Mouse (Mus musculus): Measurements from ENCODE around the gene 9230102O04Rik. TPM values are rescaled to one million over a fixed set of nuclear protein-coding genes. Genes with fewer than 3 reads are reported as not detected.

The 9230102O04Rik gene
- polyA plus RNA-seq (2012; rRNA removed), result 4.4 and 5.7 TPM in 2 replicates

DNA sequence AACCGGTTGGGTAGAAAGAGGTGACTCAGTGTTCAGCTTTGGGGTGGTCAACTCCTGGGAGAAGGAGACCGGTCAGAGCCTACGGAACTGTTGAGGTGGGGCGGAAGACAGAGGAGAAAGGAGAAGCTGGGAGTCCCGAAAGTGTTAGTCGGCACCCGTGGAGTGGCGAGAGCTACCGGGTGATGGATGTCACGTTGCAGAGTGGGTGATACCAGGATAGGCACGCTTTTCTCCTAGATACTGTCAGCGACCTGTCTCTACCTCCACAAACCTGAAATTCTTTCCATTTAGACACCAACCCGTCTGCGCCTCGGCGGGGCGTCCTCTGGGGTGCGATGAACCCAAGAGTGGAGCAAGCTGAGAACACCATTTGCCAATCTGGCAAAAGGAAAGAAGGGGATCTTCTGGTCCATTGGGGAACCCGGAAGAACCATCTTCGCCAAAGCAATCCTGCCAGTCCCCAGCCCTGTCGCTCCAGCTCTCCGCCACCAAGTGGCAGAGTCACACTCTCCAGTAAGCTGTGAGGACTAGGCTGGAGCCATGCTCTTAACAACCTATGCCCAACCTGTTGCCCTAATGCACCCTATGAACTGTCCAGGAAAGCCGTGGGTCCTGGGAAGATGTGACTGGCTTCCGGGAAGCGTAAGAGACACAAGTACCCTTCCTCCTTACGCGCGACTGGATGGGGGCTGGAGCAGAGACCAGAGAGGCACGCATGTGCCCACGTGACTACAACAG lies at the start of gene 9230102O04Rik:
9230102O04Rik (minus strand) TSS at position 628 of the 738 bp plus-strand sequence.
- DNase-seq (ENCODE audit: low read depth), result no peak

DNA sequence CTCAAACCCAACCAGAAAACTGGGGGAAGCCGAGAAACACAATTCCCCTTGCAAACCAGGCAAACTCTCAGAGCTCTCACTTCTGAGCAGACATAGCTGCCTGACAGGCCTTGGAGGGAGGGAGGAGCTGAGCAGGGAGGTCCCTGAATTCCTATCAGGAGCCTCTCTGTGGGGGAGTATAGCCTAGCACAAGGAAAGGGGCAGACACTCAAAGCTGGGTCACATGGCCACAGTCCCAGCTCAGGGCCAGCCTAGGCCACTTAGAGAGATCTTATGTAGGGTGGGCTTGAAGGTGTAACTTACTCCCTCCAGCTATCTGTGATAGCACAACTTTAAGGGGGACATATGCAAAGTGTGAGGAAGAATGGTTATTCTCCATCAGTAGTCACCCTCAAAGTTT lies 46.6 kb upstream of the 9230102O04Rik start:
- DNase-seq (ENCODE audit: low read depth), result no peak

DNA sequence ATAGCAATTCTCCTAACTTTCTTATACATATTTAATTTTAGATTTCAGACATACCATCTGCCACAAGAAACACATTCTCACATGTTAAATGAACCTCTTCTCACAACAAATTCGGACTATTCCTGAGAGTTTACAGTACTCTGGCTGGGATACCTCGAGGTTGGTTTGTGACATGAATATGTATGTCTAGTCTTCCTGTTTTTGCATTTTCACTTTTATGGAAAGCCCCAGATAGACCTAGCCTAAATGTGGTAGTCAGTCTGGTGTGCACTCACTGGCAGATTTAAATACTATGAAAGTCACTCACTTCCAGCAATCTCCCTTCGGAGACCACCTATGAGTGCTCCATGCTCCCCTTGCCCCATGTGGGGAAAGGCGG lies 37.6 kb upstream of the 9230102O04Rik start:
- no peak for DNase-seq (ENCODE audit: low read depth)

DNA sequence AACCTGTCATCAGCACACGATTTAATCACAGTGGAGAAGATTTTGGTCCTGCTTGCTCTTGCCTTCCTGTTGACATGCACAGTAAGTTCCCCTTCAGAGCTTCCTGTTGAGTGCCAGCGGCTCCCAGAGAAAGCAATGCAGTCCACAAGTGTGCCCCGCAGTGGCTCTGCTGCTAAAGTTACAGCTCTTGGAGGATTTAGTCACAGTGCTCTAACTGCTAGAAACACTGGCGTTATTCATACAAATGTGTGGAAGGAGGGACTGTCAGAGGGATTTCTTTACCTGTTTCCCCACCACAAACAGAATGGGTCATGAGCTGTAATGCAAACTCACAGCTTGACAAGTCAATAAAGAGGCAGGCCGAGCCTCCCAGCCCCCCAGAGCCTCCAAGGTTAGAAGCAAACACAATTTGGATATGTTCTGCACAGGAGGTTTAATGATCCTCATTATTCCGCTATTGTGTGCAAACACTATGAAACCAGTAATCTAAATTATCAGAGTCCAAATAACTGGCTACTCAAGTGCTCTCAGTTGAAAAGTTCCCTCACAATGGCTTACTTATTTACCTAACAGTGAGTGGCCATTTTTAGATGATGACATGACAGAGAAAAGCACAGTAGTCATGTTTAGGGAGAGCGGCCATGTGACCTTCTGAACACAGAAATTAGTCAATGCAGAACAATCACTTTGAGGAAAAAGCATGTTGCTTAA lies 37.0 kb upstream of the 9230102O04Rik start:
- DNase-seq (ENCODE audit: low read depth), result no peak

DNA sequence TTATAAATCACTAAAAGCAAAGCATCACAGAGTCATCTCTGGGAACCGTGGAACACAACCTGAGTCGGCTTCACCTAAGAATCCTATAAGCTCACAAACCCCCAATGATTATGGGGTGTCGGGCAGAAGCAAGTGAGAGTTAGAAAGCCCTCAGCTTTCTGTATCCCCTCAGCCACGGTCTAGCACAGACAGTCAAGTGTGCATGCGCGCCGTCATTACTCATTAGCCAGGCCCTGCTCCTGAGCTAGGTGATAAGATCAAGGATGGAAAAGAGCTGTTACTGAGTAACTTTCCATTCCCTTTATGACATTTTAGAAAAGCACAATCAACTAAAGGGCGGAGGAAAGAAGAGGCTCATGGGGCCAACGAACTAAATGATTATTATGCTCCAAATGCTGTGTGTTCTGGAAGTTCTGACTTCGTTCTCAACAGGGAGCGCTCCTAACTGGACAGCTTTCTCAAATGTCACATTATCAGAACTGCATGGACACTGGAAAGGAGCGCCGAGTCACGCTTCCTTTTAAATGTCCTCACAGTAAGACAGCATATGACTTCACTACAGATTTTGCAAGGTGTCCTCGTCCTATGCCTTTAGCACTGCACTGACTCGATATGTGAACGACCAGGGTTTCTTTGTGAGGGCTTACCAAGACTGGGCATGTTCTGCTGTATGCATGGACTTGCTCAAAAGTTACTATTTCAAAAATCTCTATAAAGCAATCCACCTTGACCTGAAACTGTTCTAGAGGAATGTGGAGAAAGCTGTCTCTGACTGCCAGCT lies 29.5 kb upstream of the 9230102O04Rik start:
- no peak for DNase-seq (ENCODE audit: low read depth)

DNA sequence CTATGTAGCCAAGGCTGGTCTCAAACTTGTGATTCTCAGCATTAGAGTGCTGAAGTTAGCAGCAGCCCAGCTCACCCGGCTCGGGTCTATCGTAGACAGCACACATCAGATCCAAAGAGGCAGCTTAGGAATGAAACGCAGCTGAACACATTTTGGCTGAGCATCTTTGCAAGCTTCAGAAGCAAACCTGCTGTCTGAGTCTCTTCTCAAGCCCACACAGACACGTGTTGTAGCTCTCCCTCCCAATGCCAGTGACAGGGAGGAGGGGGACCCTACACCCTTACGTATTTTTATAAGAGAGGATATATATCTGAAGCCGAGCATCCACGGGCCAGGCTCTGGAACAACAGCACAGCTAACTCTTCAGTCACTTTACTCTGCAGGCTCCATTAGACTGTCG lies 28.3 kb upstream of the 9230102O04Rik start:
- DNase-seq (ENCODE audit: low read depth), result no peak

DNA sequence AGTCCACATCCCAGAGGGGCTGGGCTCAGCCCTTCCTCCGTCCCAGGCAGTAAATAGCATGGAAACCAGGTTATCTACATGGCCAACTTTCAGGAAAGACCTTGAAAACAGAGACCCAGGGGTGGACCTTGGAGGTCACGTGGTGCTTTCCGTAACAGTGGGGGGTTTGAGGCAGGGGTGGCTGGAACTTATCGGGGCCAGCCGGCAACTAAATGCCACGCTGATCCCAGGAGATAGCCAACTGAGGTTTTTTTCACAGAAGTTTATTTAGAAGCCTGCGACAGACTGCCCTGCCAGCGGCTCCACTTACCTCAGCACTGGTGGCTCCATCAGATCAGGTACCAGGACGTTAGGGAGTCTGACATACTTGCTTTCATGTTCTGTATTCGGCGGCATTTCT lies 16.7 kb upstream of the 9230102O04Rik start:
- no peak for DNase-seq (ENCODE audit: low read depth)

DNA sequence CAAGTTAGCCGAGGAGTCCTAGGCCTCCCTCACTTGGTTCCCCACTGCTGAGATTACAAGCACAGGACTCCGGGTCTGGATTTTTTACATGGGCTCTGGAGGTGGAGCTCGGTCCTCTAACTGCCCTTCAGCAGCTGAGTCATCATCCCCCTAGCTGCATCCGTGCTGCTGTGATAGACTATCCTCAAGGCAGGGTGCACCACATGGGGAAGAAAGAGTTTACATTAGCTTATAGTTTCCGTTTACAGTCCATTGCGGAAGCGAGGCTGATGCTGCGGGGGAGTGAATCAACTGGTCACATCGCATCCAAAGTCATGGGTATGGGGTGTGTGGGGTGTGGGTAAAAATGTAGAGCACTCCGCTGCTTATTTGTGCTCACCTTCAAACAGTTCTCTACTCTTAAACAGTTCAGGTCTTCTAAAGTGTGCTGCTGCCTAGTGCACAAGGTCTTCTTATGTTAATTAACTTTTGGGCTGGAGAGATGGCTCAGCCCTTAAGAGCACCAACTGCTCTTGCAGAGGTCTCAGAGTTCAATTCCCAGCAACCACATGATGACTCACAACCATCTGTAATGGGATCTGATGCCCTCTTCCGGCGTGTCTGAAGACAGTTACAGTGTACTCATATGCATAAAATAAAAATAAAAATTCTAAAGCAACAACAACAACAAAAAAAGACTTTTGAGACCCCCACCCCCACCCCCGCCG lies 14.7 kb upstream of the 9230102O04Rik start:
- DNase-seq (ENCODE audit: low read depth), result no peak

DNA sequence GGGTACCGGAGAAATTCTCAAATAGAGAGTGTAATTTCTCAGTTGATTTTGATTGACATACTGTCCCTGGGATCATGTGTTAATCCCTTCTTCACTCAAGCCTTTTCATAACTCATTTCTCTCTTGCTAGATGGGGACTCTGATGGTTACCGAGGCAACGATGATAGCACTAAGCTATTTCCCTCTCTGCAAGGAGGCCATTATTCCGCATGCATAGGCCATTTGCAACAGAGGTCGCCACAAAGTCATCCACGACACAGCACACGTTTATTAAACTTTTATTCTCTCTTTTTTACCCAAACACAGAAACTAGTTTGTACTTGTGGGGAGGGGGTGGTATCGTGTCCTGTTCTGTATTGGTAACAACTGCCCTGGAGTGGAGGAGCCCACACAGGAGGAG lies 8.5 kb upstream of the 9230102O04Rik start:
- DNase-seq (ENCODE audit: low read depth), result no peak

DNA sequence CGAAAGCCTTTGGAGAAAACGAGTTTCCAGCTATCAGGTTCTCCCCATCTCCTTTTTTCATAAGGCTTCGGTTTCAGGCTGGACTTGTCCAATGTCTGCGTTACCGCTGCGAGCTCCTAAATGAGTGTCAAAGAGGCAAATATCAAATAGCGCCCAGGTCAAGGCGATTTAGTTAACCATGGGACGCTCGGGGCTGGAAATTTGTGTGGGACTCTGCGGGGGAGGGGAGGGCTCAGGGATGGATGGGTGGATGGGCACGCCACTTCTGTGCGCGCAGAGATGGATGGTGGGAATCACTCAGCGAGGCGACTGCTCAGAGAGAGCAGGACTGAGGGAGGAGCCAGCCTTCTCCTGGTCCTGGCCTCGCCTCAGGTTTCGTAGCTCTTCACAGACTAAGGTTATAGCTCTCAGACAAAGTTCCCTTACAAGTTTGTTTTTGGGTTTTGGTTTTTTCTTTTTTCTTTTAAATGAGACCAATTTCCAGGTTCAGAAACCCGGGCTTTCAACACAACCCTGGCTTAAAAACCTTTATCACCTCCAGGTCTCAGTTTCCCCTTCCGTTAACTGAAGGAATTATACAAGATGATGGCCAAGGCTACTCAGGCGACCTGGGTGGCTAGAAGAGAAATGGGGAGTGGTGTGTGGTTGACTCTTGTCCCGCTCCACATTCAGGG lies 6.9 kb upstream of the 9230102O04Rik start:
- no peak for DNase-seq (ENCODE audit: low read depth)

DNA sequence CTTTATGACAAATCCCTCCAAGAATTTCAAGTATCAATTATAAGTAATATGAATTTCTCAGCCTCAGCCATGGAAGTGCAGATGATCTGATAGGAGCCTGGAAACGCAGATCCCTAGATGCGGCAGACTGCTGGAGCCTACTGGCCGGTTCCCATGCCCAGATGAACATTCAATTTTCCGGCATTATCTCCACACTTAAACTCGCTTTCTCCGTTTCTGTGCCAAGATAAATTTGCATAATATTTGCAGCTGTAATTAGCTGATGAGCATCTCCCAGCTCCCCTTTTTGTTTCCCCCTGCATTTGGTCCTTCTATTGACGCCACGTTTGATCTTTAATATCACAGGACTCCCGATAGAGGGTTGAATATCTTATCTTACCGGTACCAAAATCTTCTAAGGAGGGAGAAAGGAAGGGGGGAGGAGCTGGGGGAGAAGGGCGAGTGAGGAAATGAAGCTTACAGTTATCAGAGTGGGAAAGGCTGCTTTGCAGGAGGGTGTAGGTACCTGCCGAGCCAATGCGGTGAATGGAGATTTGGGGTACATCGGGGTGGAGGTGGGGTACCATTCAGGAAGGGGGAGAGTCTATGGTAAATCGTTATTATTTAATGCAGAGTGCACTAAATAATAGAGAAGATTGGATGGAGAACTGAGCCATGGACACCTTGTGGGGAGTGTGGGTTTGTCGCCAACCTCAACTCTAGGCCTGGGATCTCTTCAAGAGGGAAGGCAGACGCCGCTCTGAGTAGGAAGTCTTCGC lies 5.7 kb upstream of the 9230102O04Rik start:
- DNase-seq (ENCODE audit: low read depth), result no peak

DNA sequence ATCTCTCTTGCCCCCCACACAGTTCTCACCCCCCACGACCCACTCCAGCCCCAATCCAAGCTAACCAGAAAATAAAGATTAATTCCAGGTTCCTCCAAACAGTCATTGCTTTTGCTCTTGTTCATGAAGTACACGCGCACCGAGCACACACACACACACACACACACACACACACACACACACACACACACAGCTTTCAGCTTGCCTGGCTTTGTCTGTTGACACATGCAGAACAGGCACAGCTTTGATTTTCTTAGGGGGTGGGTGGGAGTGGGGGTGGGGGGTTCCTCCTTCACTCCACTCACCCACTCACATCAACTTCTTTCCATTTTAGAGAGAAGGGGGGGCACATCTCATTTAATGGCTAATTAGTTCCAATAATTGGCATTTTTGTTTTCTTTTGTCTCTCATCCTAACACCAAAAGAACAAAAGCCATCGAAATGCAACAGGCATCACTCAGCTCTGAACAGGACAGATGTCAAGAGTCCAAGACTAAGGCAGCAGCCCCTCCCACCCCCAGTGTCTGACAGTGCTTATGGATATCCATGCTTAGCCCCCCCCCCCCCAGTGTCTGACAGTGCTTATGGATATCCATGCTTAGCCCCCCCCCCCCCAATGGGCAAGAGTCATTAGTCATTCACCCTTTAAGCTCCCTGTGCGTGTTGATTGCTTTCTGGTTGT lies 4.1 kb upstream of the 9230102O04Rik start:
- DNase-seq (ENCODE audit: low read depth), result no peak

DNA sequence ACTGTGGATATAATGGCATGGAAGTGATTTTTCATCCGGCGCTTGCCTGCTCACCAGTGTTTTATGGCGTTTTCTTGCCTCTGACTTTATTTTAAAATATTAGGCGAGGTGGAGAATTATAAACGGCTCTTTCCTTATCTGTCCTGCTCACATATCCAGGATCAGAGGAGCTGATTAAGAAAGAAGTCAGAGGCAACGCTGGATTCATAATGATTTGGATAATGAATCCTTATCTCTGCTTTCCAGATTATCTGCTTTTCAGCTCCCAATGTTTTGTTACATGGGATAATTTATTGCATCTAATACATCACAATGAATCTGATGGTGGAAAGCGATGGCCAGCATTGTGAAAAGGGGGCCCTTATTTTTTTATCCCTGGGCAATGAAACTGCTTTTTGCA lies 3.2 kb upstream of the 9230102O04Rik start:
- no peak for DNase-seq (ENCODE audit: low read depth)

DNA sequence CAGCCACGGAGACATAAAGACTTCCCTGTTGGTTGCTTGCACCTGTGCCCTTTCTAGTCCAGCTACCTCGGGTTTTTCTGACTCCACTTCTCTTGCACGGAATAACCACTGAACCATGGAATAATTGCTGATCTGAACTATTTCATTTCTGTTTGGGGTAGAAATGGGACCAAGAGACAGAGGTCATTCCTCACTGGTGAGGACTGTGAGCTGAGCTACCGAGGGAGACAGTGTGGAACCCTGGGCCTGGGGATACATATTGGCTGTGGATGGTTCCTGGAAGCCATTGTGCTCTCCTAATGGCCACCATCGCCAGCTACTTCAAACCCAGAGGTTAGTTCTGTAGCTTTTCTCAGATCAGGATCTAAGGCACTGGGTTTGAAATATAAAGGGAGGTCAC lies 1.6 kb upstream of the 9230102O04Rik start:
- no peak for DNase-seq (ENCODE audit: low read depth)

DNA sequence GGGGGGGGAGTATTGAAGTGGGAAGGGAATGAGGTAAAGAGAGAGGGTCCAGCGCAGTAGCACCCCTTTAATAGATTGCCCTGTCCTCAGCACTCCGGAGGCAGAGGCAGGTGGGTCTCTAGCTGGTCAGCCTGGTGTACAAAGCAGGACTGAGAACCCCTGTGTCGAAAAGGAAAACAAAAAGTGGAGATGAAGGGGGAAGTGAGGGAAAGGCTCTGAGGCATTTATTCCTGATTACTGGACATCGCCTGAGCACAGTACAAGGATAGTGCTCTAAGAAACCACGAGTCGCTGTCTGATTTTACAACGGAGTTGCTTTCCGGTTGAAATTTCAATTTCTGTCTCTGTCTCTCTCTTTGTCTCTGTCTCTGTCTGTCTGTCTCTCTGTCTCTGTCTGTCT lies 911 bp upstream of the 9230102O04Rik start:
- no peak for DNase-seq (ENCODE audit: low read depth)

DNA sequence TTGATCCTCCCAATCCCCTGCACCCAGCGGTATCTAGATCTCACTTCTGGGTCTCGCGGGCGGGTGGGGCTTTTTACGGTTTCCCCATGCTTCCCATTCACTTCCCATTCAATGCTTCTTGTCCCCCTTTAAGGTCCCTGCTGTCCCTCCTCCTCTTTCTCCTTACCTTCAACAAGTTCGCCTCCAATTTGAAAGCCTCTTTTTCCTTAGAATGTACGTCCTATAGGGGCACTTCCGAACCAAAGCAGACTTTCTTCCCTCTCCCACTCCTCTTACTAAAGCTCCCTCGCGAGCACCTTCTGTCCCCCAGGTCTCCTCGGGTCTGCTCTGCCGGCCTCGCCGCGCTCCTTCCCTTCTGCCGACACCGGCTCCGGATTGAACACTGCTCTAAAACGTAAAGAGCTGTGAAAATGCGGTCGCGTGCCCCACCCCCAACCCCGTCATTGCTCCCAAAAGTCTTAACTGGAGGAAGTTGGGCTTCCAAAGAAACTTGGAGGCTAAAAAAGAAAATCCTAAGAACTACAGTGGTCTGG lies 377 bp upstream of the 9230102O04Rik start, which contains the start of gene Gata3:
Gata3 (minus strand) TSS at position 384 of the 533 bp plus-strand sequence.
- DNase-seq (ENCODE audit: low read depth), result no peak

DNA sequence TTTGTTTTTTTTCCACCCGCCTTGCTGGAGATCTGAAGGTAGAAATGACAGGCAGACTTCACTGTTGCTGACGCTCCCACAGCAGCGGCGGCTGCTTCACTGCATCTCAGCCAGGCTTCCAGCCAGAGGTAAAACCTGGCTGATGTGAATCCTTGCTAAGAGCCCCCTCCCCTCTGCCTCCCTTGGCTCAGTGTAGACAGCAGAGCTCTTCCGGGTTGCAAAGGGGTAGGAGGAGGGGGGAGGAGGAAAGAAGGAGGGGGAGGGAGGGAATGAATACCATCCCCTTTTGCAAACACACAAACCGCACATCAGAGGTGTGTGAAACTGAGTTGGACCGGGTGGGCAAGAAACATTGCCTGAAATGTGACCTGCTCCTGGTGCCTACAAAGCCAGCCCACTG lies 1.7 kb downstream of the 9230102O04Rik start:
- no peak for DNase-seq (ENCODE audit: low read depth)

DNA sequence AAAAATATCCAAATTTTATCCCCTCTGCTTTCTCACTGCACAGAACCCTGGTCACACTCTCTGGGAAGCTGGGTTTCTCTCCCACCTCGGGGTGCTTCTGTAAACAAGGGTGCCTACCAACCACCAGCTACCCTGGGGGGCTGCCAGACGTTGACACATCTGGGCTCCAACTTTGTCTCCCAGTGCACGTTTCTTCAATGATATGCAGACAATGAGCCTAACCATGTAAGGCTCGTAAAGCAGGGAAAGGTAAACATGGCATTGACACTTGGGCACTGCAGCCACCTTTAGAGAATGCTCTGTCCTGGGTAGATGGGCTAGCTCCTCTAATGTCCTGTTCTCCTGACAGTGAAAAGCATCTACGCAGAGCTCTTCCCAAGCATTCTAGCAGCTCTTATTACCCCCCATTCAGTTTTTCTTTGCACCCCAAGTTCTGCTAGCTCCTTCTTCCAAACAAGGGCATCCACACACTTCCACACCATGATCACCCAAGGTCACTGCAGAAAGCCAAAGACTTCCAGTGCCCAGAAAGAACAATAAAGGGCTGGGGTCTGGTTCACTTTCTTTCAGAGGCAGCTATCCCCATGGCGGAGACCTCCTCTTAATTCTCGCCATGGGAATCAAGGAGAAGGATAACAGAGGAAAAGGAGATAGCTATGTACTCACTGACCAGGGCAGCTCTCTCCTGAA lies 2.3 kb downstream of the 9230102O04Rik start:
- no peak for DNase-seq (ENCODE audit: low read depth)

DNA sequence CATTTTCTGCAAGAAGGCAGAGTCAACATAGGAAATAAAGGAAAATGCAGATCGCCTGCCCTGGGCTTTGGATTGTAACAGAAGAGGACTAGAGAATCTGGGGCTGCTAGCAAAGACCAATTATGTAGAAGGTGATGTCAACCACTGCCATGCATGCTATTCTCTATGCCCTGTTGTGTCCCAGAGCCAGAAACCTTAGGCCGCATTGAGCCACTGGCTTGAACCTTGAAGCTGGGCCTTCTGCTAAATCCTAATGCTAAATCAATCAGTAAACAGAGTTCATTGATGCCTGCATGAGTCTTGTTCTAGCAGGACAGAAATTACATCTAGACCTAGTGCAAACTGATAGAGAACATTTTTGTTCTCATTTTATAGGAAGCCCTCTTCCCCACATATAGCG lies 3.3 kb downstream of the 9230102O04Rik start:
- DNase-seq (ENCODE audit: low read depth), result no peak

Measured in gonadal fat pad, adult 2 months (tissue).